Mouse (Mus musculus) heart, postnatal 0 days (tissue): ENCODE measurements around the gene Mast3. TPM values are rescaled to one million over a fixed set of nuclear protein-coding genes. Genes with fewer than 3 reads are reported as not detected.

Source experiments
- ATAC-seq: fragments of 200-750 bp; cut with Nextera tagmentation; 2 replicates; pipeline ENCODE4 v1.8.0; 2017; ENCODE audit warnings: low read depth, moderate number of reproducible peaks, moderate library complexity; ENCODE audit not compliant: insufficient read depth
- DNase-seq: peaks from one replicate; pipeline ENCODE4 v3.0.0-alpha.2; 2016; ENCODE audit warnings: low spot score
- H3K27ac ChIP-seq: fragments of 300-500 bp; sonication (generic); 2 replicates; pipeline ENCODE4 v1.5.1; 2014; ENCODE audit warnings: low read depth, mild to moderate bottlenecking
- H3K27me3 ChIP-seq: fragments of 300-500 bp; sonication (generic); 2 replicates; pipeline ENCODE4 v1.6.1; 2014; ENCODE audit warnings: low read length, mixed read lengths; ENCODE audit not compliant: control insufficient read depth, insufficient read depth
- H3K36me3 ChIP-seq: fragments of 300-500 bp; sonication (generic); replicated peaks from 2 replicates; pipeline ENCODE4 v1.6.1; 2014; ENCODE audit warnings: low read length, mixed read lengths; ENCODE audit not compliant: control insufficient read depth, insufficient read depth
- H3K4me1 ChIP-seq: fragments of 300-500 bp; sonication (generic); 2 replicates; pipeline ENCODE4 v1.6.1; 2014; ENCODE audit warnings: antibody characterized with exemption; ENCODE audit not compliant: control insufficient read depth, insufficient read depth
- H3K4me2 ChIP-seq: fragments of 300-500 bp; sonication (generic); 2 replicates; pipeline ENCODE4 v1.6.1; 2014; ENCODE audit warnings: low read depth, mild to moderate bottlenecking, low read length, moderate library complexity
- H3K4me3 ChIP-seq: fragments of 300-500 bp; sonication (generic); 2 replicates; pipeline ENCODE4 v1.5.1; 2014; ENCODE audit warnings: low read depth, low read length
- H3K9ac ChIP-seq: fragments of 300-500 bp; sonication (generic); replicated peaks from 2 replicates; pipeline ENCODE4 v1.6.1; 2014; ENCODE audit warnings: low read depth, low read length, mixed read lengths
- H3K9me3 ChIP-seq: fragments of 300-500 bp; sonication (generic); replicated peaks from 2 replicates; pipeline ENCODE4 v1.6.1; 2016; ENCODE audit warnings: low read length; ENCODE audit not compliant: control insufficient read depth
- CTCF ChIP-seq: IDR thresholded peaks from 2 replicates; pipeline ENCODE4 v1.5.1; 2016; ENCODE audit warnings: antibody characterized with exemption, control low read depth, low read depth
- EP300 ChIP-seq: IDR thresholded peaks from 2 replicates; pipeline ENCODE4 v1.6.1; 2016; ENCODE audit warnings: antibody characterized with exemption, low read depth
- WGBS: fragments of 180-500 bp; shearing (Covaris S2); extraction: QIAGEN DNeasy Blood & Tissue Kit; methylation state at CpG from one replicate; pipeline ENCODE4 v1.1.7; 2014; 5-methylcytosine and 5-hydroxymethylcytosine counted together
- polyA plus RNA-seq: library from polyadenylated mRNA; unstranded; fragments of >200 nt; fragmentation: Nextera tagmentation; extraction: Ambion mirVana; gene quantifications from 2 replicates; pipeline ENCODE4 v1.2.1, GENCODE M21; 2015
- total RNA-seq: library from RNA; depleted of rRNA; stranded (reverse); fragments of >200 nt; gene quantifications from 2 replicates; pipeline ENCODE4 v1.2.3, GENCODE M21; 2014; ENCODE audit warnings: low replicate concordance

The Mast3 gene
- total and polyA plus RNA-seq, 2 experiments from 2014 or later = 2.3 to 5.6 TPM

GRCm38 (mm10) chr8:70791294-70791701, 13.6 kb downstream of the Mast3 start:
- TF ChIP-seq EP300 = no peak
- TF ChIP-seq CTCF = no peak
- H3K4me3 ChIP-seq = peak overlapping the region; percentile 73; the same call in 1 of the 2 replicates
- peak overlapping the region; percentile 85 for H3K4me2 ChIP-seq
- H3K27me3 ChIP-seq = 0 out of 2 replicates have a peak, but pooled peaks cover 7% of the 10 kb centered on the region
- WGBS = 81% methylated on average over 7 of the region's 7 CpGs
- H3K9me3 ChIP-seq = no peaks in the 10 kb centered on the region
- DNase-seq (peak; percentile 5), ATAC-seq (no peak)
- peaks cover 7% of the 10 kb centered on the region for H3K4me1 ChIP-seq
- H3K36me3 ChIP-seq = peaks cover 12% of the 10 kb centered on the region
- H3K27ac ChIP-seq = no peak overlapping the region; the same call in 1 of the 2 replicates
- no peak overlapping the region for H3K9ac ChIP-seq

DNA sequence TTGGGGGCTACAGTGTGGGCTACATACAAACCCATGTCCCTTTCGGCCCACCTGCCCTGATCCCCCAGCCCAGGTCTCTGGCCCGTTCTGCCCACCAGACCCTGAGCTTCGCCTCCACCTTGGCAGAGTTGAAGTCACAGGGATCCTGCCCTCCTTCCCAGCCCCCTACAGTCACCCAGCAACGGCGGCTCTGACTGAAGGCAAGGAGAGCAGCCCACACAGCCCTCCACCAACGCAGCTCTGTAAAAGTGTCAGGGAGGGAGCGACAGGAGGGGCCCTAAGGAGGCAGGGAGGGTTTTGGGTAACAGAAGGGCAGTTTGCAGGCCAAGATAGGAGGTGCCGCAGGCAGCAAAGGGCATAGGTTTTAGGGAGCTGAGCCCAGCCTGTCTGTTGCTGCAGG, 14.0 kb downstream of the Mast3 start:
- ATAC-seq = no peak
- TF ChIP-seq EP300 (no peak), CTCF (no peak)
- peak overlapping the region; percentile 85; the same call in 1 of the 2 replicates for H3K4me2 ChIP-seq
- DNase-seq = no peak
- peaks cover 7% of the 10 kb centered on the region for H3K4me1 ChIP-seq
- H3K4me3 ChIP-seq = no peak overlapping the region
- no peaks in the 10 kb centered on the region for H3K9me3 ChIP-seq
- H3K36me3 ChIP-seq = peaks cover 16% of the 10 kb centered on the region
- 0 out of 2 replicates have a peak, but pooled peaks cover 7% of the 10 kb centered on the region for H3K27me3 ChIP-seq
- H3K9ac ChIP-seq = no peak overlapping the region; the same call in 1 of the 2 replicates
- WGBS = 68% methylated on average over 8 of the region's 8 CpGs
- H3K27ac ChIP-seq = no peak overlapping the region

DNA sequence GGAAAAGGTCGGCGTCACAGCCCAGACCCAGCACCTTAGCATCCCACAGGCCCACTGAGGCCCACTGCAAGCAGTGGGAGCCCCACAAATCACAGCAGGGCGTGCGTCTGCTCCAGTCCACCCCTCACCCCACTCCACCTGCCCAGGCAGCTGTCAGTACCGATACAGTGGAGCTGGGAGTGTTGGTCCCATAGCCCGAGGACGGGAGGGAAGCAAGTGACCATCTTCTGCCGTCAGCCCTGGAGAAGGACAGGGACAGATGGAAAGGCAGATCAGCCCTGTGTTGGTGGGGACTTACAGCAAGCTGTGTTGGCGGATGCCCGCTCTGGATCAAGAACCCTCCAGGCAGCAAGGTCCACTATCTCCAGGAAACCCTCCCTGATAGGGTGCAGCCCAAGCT, 15.8 kb downstream of the Mast3 start:
- DNase-seq = no peak
- Histone ChIP-seq H3K9ac (no peak overlapping the region), H3K4me3 (no peak overlapping the region)

GRCm38 (mm10) chr8:70787941-70788667, 16.8 kb downstream of the Mast3 start:
- WGBS = 32% methylated on average over 30 of the region's 30 CpGs
- Histone ChIP-seq H3K27me3 (no peaks in the 10 kb centered on the region), H3K4me3 (no peak overlapping the region), H3K27ac (no peak overlapping the region), H3K9ac (no peak overlapping the region), H3K36me3 (peaks cover 32% of the 10 kb centered on the region), H3K9me3 (no peaks in the 10 kb centered on the region), H3K4me2 (no peak overlapping the region), H3K4me1 (peaks cover 7% of the 10 kb centered on the region)
- TF ChIP-seq CTCF (no peak), EP300 (no peak)
- no peak for DNase-seq
- ATAC-seq = no peak

More for the DNA sequence above, 15.8 kb downstream of the Mast3 start:
- no peak for ATAC-seq
- WGBS = 74% methylated on average over 10 of the region's 10 CpGs
- H3K36me3 ChIP-seq = peaks cover 23% of the 10 kb centered on the region
- H3K27me3 ChIP-seq = 0 out of 2 replicates have a peak, but pooled peaks cover 5% of the 10 kb centered on the region
- H3K4me1 ChIP-seq = peaks cover 7% of the 10 kb centered on the region
- TF ChIP-seq EP300 = no peak
- no peak for TF ChIP-seq CTCF
- H3K27ac ChIP-seq = no peak overlapping the region
- H3K9me3 ChIP-seq = no peaks in the 10 kb centered on the region
- no peak overlapping the region for H3K4me2 ChIP-seq

DNA sequence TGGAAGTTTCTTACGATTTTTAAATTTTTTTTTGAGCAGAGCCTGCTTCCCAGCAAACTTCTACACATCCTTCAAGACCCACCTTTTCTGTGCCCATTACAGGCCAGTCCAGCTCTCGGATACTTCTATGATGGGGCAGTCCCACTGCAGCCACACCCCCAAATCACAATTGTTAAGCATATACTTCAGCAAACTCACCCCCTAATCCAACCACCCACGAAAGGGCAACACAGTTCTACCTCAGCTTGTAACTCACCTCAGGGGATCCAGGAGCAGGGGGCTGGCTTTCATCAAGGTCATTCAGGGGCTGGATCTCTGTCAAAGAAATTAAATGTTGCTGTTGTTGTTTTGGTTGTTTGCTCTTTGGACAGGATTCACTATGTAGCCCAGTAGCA, 17.8 kb downstream of the Mast3 start:
- H3K36me3 ChIP-seq = peaks cover 36% of the 10 kb centered on the region
- no peak overlapping the region for H3K4me3 ChIP-seq
- no peak overlapping the region for H3K27ac ChIP-seq
- H3K27me3 ChIP-seq = no peaks in the 10 kb centered on the region
- no peak for ATAC-seq
- no peak overlapping the region for H3K4me2 ChIP-seq
- no peaks in the 10 kb centered on the region for H3K9me3 ChIP-seq
- TF ChIP-seq EP300 (no peak), CTCF (no peak)
- 92% methylated on average over 3 of the region's 3 CpGs for WGBS
- no peak overlapping the region for H3K9ac ChIP-seq
- DNase-seq = no peak
- H3K4me1 ChIP-seq = no peaks in the 10 kb centered on the region
